ENCODE assay signal across 20 mouse cellular contexts in the genomic region with DNA sequence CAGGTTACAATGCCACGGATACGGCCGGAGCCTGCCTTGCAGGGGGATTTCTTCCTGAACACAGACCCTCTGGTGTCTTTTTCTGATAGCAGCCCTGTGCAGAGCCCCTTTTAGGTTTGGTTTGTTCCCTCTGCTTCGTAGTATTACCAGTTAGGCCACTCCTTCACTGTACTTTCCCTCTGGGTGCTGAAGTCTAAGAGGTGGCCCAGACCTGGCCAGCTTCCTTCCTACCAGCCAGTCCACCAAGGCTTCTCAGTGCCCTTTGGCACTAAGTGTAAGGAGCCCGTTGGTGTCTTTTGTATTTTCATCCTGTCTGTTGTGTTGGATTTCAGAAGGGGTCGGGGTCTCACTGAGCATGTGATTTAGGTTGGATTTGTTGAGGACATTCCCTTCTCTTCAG. TPM values are rescaled to one million over a fixed set of nuclear protein-coding genes. Genes with fewer than 3 reads are reported as not detected.
DNase-seq lines count a peak whose midpoint lies in the region; ATAC-seq and TF ChIP-seq lines count a peak whose summit lies in the region.
"Had no signal": no experiment of that assay in that cellular context is flagged by ENCODE, and none has a peak within 500 bp of the region (broad histone marks: within the 10 kb centered on the region; RNA-seq: fewer than 3 reads in every experiment).

No protein-coding gene starts in this region.

- no peak overlapping the region for H3K27ac ChIP-seq in kidney, postnatal 0 days
- no peak overlapping the region for H3K27ac ChIP-seq in kidney, embryonic 15.5 days
- H3K27ac ChIP-seq in intestine, embryonic 16.5 days (ENCODE audit: low read length), result peak overlapping the region; percentile 49
- peak overlapping the region; percentile 98 for H3K27ac ChIP-seq in small intestine, adult 2 months (ENCODE audit: insufficient read depth, low read depth, low read length)
- H3K27ac ChIP-seq: forebrain, embryonic 13.5 days; hindbrain, embryonic 13.5 days had no signal

- DNase-seq in kidney, adult 11 months, result peak; percentile 36
- DNase-seq in kidney, postnatal 4 days, result no peak
- DNase-seq in kidney, postnatal 0 days (ENCODE audit: low spot score), result no peak
- DNase-seq in yolk sac, embryonic 10.5 days (ENCODE audit: low spot score), result no peak
- DNase-seq: adrenal gland, postnatal 14 days; cerebellum, adult 11-12 months; cerebellum, adult 9-11 months; cerebellum, postnatal 36 days; forebrain, postnatal 0 days; gastrocnemius, postnatal 14 days; heart, postnatal 10 days had no signal

- WGBS in kidney, postnatal 0 days, result 75% methylated on average over 6 of the region's 6 CpGs
- WGBS in kidney, embryonic 15.5 days, result 85% methylated on average over 6 of the region's 6 CpGs
- 87% methylated on average over 6 of the region's 6 CpGs for WGBS in intestine, embryonic 16.5 days
- WGBS in small intestine, adult 2 months, result 49% methylated on average over 6 of the region's 6 CpGs

- H3K9me3 ChIP-seq in kidney, postnatal 0 days (replicated peaks; ENCODE audit: low read length), result no peaks in the 10 kb centered on the region
- H3K9me3 ChIP-seq in kidney, embryonic 15.5 days (replicated peaks), result no peaks in the 10 kb centered on the region
- H3K9me3 ChIP-seq in intestine, embryonic 16.5 days (ENCODE audit: control insufficient read depth, low read length), result no peaks in the 10 kb centered on the region
- H3K9me3 ChIP-seq: forebrain, embryonic 13.5 days; hindbrain, embryonic 13.5 days had no signal

- H3K36me3 ChIP-seq in kidney, postnatal 0 days (ENCODE audit: insufficient read depth, low read length), result no peaks in the 10 kb centered on the region
- no peaks in the 10 kb centered on the region for H3K36me3 ChIP-seq in kidney, embryonic 15.5 days
- H3K36me3 ChIP-seq in intestine, embryonic 16.5 days (ENCODE audit: control insufficient read depth, insufficient read depth, low read length), result no peaks in the 10 kb centered on the region
- H3K36me3 ChIP-seq in small intestine, adult 2 months (ENCODE audit: control insufficient read depth, insufficient read depth, low read length), result no peaks in the 10 kb centered on the region
- H3K36me3 ChIP-seq: hindbrain, embryonic 13.5 days had no signal

- TF ChIP-seq POLR2A in small intestine, adult 2 months (IDR thresholded peaks at IDR 0.05; ENCODE audit: low read depth, low read length), result peak; percentile 21; the same call in 1 of the 2 replicates

- H3K27me3 ChIP-seq in kidney, postnatal 0 days (ENCODE audit: insufficient read depth, low read length), result no peaks in the 10 kb centered on the region
- H3K27me3 ChIP-seq in kidney, embryonic 15.5 days, result no peaks in the 10 kb centered on the region
- H3K27me3 ChIP-seq in intestine, embryonic 16.5 days (replicated peaks; ENCODE audit: control insufficient read depth, insufficient read depth, low read length), result no peaks in the 10 kb centered on the region
- no peaks in the 10 kb centered on the region for H3K27me3 ChIP-seq in small intestine, adult 2 months (ENCODE audit: control insufficient read depth, insufficient read depth, low read length)
- H3K27me3 ChIP-seq: Patski had no signal

- no peak for TF ChIP-seq CTCF in kidney, postnatal 0 days (IDR thresholded peaks at IDR 0.05; ENCODE audit: low read depth)
- no peak for TF ChIP-seq CTCF in small intestine, adult 2 months (IDR thresholded peaks at IDR 0.05; ENCODE audit: extremely low read depth, insufficient read length, insufficient replicate concordance, low read depth, low read length)

- no peak overlapping the region for H3K4me2 ChIP-seq in kidney, postnatal 0 days (ENCODE audit: low read length)
- no peak overlapping the region for H3K4me2 ChIP-seq in kidney, embryonic 15.5 days
- peak overlapping the region; percentile 22; the same call in 1 of the 2 replicates for H3K4me2 ChIP-seq in intestine, embryonic 16.5 days (ENCODE audit: low read depth, low read length)
- H3K4me2 ChIP-seq: forebrain, embryonic 13.5 days; hindbrain, embryonic 13.5 days had no signal

- H3K4me1 ChIP-seq in kidney, postnatal 0 days (replicated peaks; ENCODE audit: insufficient read depth, low read length), result no peaks in the 10 kb centered on the region; the same call in 1 of the 2 replicates
- H3K4me1 ChIP-seq in kidney, embryonic 15.5 days, result no peaks in the 10 kb centered on the region
- H3K4me1 ChIP-seq in intestine, embryonic 16.5 days (ENCODE audit: control insufficient read depth, insufficient read depth, low read length), result peaks cover 8% of the 10 kb centered on the region; the same call in 1 of the 2 replicates
- peaks cover 25% of the 10 kb centered on the region; the same call in 1 of the 2 replicates for H3K4me1 ChIP-seq in small intestine, adult 2 months (ENCODE audit: control insufficient read depth, insufficient read depth, insufficient read length, low read length)
- H3K4me1 ChIP-seq: forebrain, embryonic 13.5 days; hindbrain, embryonic 13.5 days had no signal

- peak; percentile 52; the same call in 1 of the 2 replicates for ATAC-seq in kidney, postnatal 0 days (replicated peaks; ENCODE audit: low FRiP score, low read depth)
- ATAC-seq in kidney, embryonic 15.5 days (replicated peaks; ENCODE audit: low FRiP score), result no peak
- peak; percentile 62 for ATAC-seq in intestine, embryonic 16.5 days
- ATAC-seq: activated CD4-positive, CD25-positive, alpha-beta regulatory T cell, adult 4 months; forebrain, embryonic 13.5 days; forebrain, postnatal 0 days; Patski had no signal

- H3K9ac ChIP-seq in kidney, postnatal 0 days (ENCODE audit: low read depth, low read length), result no peak overlapping the region
- H3K9ac ChIP-seq in kidney, embryonic 15.5 days, result no peak overlapping the region
- no peak overlapping the region for H3K9ac ChIP-seq in intestine, embryonic 16.5 days (ENCODE audit: low read depth, low read length)
- H3K9ac ChIP-seq: forebrain, embryonic 13.5 days; forebrain, postnatal 0 days; hindbrain, embryonic 13.5 days had no signal

- no peak overlapping the region for H3K4me3 ChIP-seq in kidney, postnatal 0 days (replicated peaks; ENCODE audit: low read depth, low read length)
- H3K4me3 ChIP-seq in kidney, embryonic 15.5 days (replicated peaks), result no peak overlapping the region
- no peak overlapping the region for H3K4me3 ChIP-seq in intestine, embryonic 16.5 days (ENCODE audit: low read length)
- peak overlapping the region; percentile 49 for H3K4me3 ChIP-seq in small intestine, adult 2 months (ENCODE audit: low read depth, low read length)
- H3K4me3 ChIP-seq: forebrain, embryonic 13.5 days; hindbrain, embryonic 13.5 days had no signal

RNA-seq across cellular contexts. Expression of gene Aoc1, which starts 2.8 kb away (rescaled TPM):
- 9.9 and 11.0 TPM in 2 replicates for polyA plus RNA-seq in kidney, postnatal 0 days (2015; fragmentation: Nextera tagmentation; extraction: Ambion mirVana)
- polyA plus RNA-seq in kidney, embryonic 15.5 days (2015; fragmentation: Nextera tagmentation; extraction: Ambion mirVana), result 2.6 and 3.4 TPM in 2 replicates
- 51.9 and 71.5 TPM in 2 replicates for polyA plus RNA-seq in intestine, embryonic 16.5 days (2015; fragmentation: Nextera tagmentation; extraction: Ambion mirVana)
- polyA plus RNA-seq in small intestine, adult 2 months (2012; rRNA removed), result 85.5 and 894 TPM in 2 replicates
- polyA plus RNA-seq: activated CD4-positive, CD25-positive, alpha-beta regulatory T cell, adult 4 months; forebrain, embryonic 13.5 days; forebrain, postnatal 0 days; heart, embryonic 14.5 days; hindbrain, embryonic 13.5 days had no signal

RNA-seq across cellular contexts. Expression of gene Tmem176b, which starts 34.2 kb away (rescaled TPM):
- 669 and 685 TPM in 2 replicates for polyA plus RNA-seq in kidney, postnatal 0 days (2015; fragmentation: Nextera tagmentation; extraction: Ambion mirVana)
- polyA plus RNA-seq in kidney, embryonic 15.5 days (2015; fragmentation: Nextera tagmentation; extraction: Ambion mirVana), result 353 and 363 TPM in 2 replicates
- 403 and 414 TPM in 2 replicates for polyA plus RNA-seq in intestine, embryonic 16.5 days (2015; fragmentation: Nextera tagmentation; extraction: Ambion mirVana)
- 118 and 211 TPM in 2 replicates for polyA plus RNA-seq in small intestine, adult 2 months (2012; rRNA removed)

RNA-seq across cellular contexts. Expression of gene Tmem176a, which starts 34.8 kb away (rescaled TPM):
- polyA plus RNA-seq in kidney, postnatal 0 days (2015; fragmentation: Nextera tagmentation; extraction: Ambion mirVana), result 315 and 333 TPM in 2 replicates
- polyA plus RNA-seq in kidney, embryonic 15.5 days (2015; fragmentation: Nextera tagmentation; extraction: Ambion mirVana), result 148 and 153 TPM in 2 replicates
- polyA plus RNA-seq in intestine, embryonic 16.5 days (2015; fragmentation: Nextera tagmentation; extraction: Ambion mirVana), result 183 TPM in 2 replicates
- 52.3 and 84.3 TPM in 2 replicates for polyA plus RNA-seq in small intestine, adult 2 months (2012; rRNA removed)

RNA-seq across cellular contexts. Expression of gene 1600015I10Rik, which starts 54.2 kb away (rescaled TPM):
- polyA plus RNA-seq in kidney, postnatal 0 days (2015; fragmentation: Nextera tagmentation; extraction: Ambion mirVana), result not detected in 2 replicates
- polyA plus RNA-seq in kidney, embryonic 15.5 days (2015; fragmentation: Nextera tagmentation; extraction: Ambion mirVana), result not detected in 2 replicates
- polyA plus RNA-seq in intestine, embryonic 16.5 days (2015; fragmentation: Nextera tagmentation; extraction: Ambion mirVana), result not detected in 2 replicates
- polyA plus RNA-seq in small intestine, adult 2 months (2012; rRNA removed), result 0.05 TPM in 1 of 2 replicates, not detected in the other
- polyA plus RNA-seq: activated CD4-positive, CD25-positive, alpha-beta regulatory T cell, adult 4 months; embryonic facial prominence, embryonic 14.5 days; forebrain, embryonic 13.5 days; forebrain, postnatal 0 days; hindbrain, embryonic 13.5 days; Patski had no signal

Comparison
In these comparisons a context has a peak if more than half of its experiments do, and no peak if none do; other contexts are left out.
1. H3K27ac ChIP-seq: peak in intestine, embryonic 16.5 days (single experiment) and small intestine, adult 2 months (single experiment); none in kidney, postnatal 0 days (single experiment) and kidney, embryonic 15.5 days (single experiment).